Mouse (Mus musculus): Measurements from ENCODE around the gene Zcchc9.

Zcchc9 gene

GRCm38 (mm10) chr13:91761654-91762445 lies 45.7 kb downstream of the Zcchc9 start:
- no peak for DNase-seq (ENCODE audit: low spot score in 2 of 2)

GRCm38 (mm10) chr13:91760302-91761050 lies 47.0 kb downstream of the Zcchc9 start:
- no peak for DNase-seq (ENCODE audit: low spot score in 2 of 2)

- no peak for DNase-seq (ENCODE audit: low spot score in 2 of 2)
These were observed 47.7 kb downstream of the Zcchc9 start for GRCm38 (mm10) chr13:91759791-91760190.

- no peak for DNase-seq (ENCODE audit: low spot score in 2 of 2)
These were observed 49.0 kb downstream of the Zcchc9 start for GRCm38 (mm10) chr13:91758316-91759048.

GRCm38 (mm10) chr13:91756230-91756629 lies 51.3 kb downstream of the Zcchc9 start:
- DNase-seq (ENCODE audit: low spot score in 2 of 2), result no peak

- no peak for DNase-seq (ENCODE audit: low spot score in 2 of 2)
These were observed 52.7 kb downstream of the Zcchc9 start for GRCm38 (mm10) chr13:91754762-91755161.

- no peak for DNase-seq (ENCODE audit: low spot score in 2 of 2)
These were observed 53.8 kb downstream of the Zcchc9 start for GRCm38 (mm10) chr13:91753724-91754123.

GRCm38 (mm10) chr13:91749981-91750380 lies 57.5 kb downstream of the Zcchc9 start:
- DNase-seq (ENCODE audit: low spot score in 2 of 2), result no peak

- DNase-seq (ENCODE audit: low spot score in 2 of 2), result no peak
These were observed 59.1 kb downstream of the Zcchc9 start for GRCm38 (mm10) chr13:91748401-91748800.

All from spleen, postnatal 10 days (tissue).